Mouse (Mus musculus): ENCODE data around the gene Sfi1. TPM values are rescaled to one million over a fixed set of nuclear protein-coding genes. Genes with fewer than 3 reads are reported as not detected.
A peak's percentile ranks its signal among the peaks of the same experiment; 100 is the strongest.
"Not testable (repeated sequence)": the region's sequence is repeated elsewhere in the genome, so short reads cannot be mapped to it uniquely, and the experiment has no call there.

Sfi1 gene
- total and polyA plus RNA-seq, 2 experiments from 2014 or later, result 9.5 to 16.9 TPM

- not testable (repeated sequence) for H3K4me1 ChIP-seq (ENCODE audit: insufficient read depth, low read length); H3K9me3 ChIP-seq (ENCODE audit: low read length); H3K4me2 ChIP-seq (ENCODE audit: low read depth, low read length); H3K9ac ChIP-seq (replicated peaks; ENCODE audit: low read length); H3K27me3 ChIP-seq (ENCODE audit: insufficient read depth, low read length); H3K36me3 ChIP-seq (ENCODE audit: insufficient read depth, low read length); H3K4me3 ChIP-seq (ENCODE audit: low read length); H3K27ac ChIP-seq; DNase-seq (ENCODE audit: low spot score)
- ATAC-seq, result peak; percentile 30
- 94% methylated on average over 8 of the region's 10 CpGs for WGBS
Observed at GRCm38 (mm10) chr11:3132001-3132400, 61.3 kb downstream of the Sfi1 start.

- H3K27me3 ChIP-seq (ENCODE audit: insufficient read depth, low read length); H3K36me3 ChIP-seq (ENCODE audit: insufficient read depth, low read length); ATAC-seq; H3K4me3 ChIP-seq (ENCODE audit: low read length); H3K27ac ChIP-seq; H3K4me2 ChIP-seq (ENCODE audit: low read depth, low read length); H3K4me1 ChIP-seq (ENCODE audit: insufficient read depth, low read length); H3K9ac ChIP-seq (replicated peaks; ENCODE audit: low read length); DNase-seq (ENCODE audit: low spot score): not testable (repeated sequence)
- H3K9me3 ChIP-seq (ENCODE audit: low read length), result peaks cover 10% of the 10 kb centered on the region
- 91% methylated on average over 8 of the region's 8 CpGs for WGBS
Observed at GRCm38 (mm10) chr11:3129852-3130251, 63.4 kb downstream of the Sfi1 start.

GRCm38 (mm10) chr11:3129276-3129675 lies 64.0 kb downstream of the Sfi1 start:
- H3K4me2 ChIP-seq (ENCODE audit: low read depth, low read length); H3K36me3 ChIP-seq (ENCODE audit: insufficient read depth, low read length); ATAC-seq; H3K4me3 ChIP-seq (ENCODE audit: low read length); H3K27ac ChIP-seq; H3K9ac ChIP-seq (replicated peaks; ENCODE audit: low read length); H3K4me1 ChIP-seq (ENCODE audit: insufficient read depth, low read length); DNase-seq (ENCODE audit: low spot score); H3K27me3 ChIP-seq (ENCODE audit: insufficient read depth, low read length): not testable (repeated sequence)
- H3K9me3 ChIP-seq (ENCODE audit: low read length), result peaks cover 10% of the 10 kb centered on the region
- WGBS, result 96% methylated on average over 2 of the region's 2 CpGs

- H3K4me1 ChIP-seq (ENCODE audit: insufficient read depth, low read length); H3K9ac ChIP-seq (replicated peaks; ENCODE audit: low read length); H3K27me3 ChIP-seq (ENCODE audit: insufficient read depth, low read length); H3K27ac ChIP-seq; H3K4me3 ChIP-seq (ENCODE audit: low read length); H3K4me2 ChIP-seq (ENCODE audit: low read depth, low read length); H3K36me3 ChIP-seq (ENCODE audit: insufficient read depth, low read length): not testable (repeated sequence)
- DNase-seq (ENCODE audit: low spot score) (peak; percentile 39), ATAC-seq (peak; percentile 42)
- H3K9me3 ChIP-seq (ENCODE audit: low read length), result peaks cover 10% of the 10 kb centered on the region
- WGBS, result 97% methylated on average over 5 of the region's 7 CpGs
Observed at GRCm38 (mm10) chr11:3127303-3127795, 65.9 kb downstream of the Sfi1 start.

- not testable (repeated sequence) for H3K4me1 ChIP-seq (ENCODE audit: insufficient read depth, low read length); H3K9me3 ChIP-seq (ENCODE audit: low read length); H3K36me3 ChIP-seq (ENCODE audit: insufficient read depth, low read length); DNase-seq (ENCODE audit: low spot score); H3K4me3 ChIP-seq (ENCODE audit: low read length); H3K9ac ChIP-seq (replicated peaks; ENCODE audit: low read length); H3K27ac ChIP-seq; H3K27me3 ChIP-seq (ENCODE audit: insufficient read depth, low read length); H3K4me2 ChIP-seq (ENCODE audit: low read depth, low read length)
- 78% methylated on average over 6 of the region's 6 CpGs for WGBS
- peak; percentile 15; the same call in 1 of the 2 replicates for ATAC-seq
Observed at GRCm38 (mm10) chr11:3126478-3127302, 66.6 kb downstream of the Sfi1 start.

- H3K27ac ChIP-seq; H3K27me3 ChIP-seq (ENCODE audit: insufficient read depth, low read length); H3K9ac ChIP-seq (replicated peaks; ENCODE audit: low read length); H3K4me1 ChIP-seq (ENCODE audit: insufficient read depth, low read length); DNase-seq (ENCODE audit: low spot score); H3K4me3 ChIP-seq (ENCODE audit: low read length); H3K9me3 ChIP-seq (ENCODE audit: low read length); H3K4me2 ChIP-seq (ENCODE audit: low read depth, low read length); H3K36me3 ChIP-seq (ENCODE audit: insufficient read depth, low read length); ATAC-seq: not testable (repeated sequence)
- WGBS, result 90% methylated on average over 3 of the region's 4 CpGs
Observed at GRCm38 (mm10) chr11:3125922-3126321, 67.3 kb downstream of the Sfi1 start.

- ATAC-seq; H3K4me3 ChIP-seq (ENCODE audit: low read length); DNase-seq (ENCODE audit: low spot score); H3K27ac ChIP-seq; H3K36me3 ChIP-seq (ENCODE audit: insufficient read depth, low read length); H3K9ac ChIP-seq (replicated peaks; ENCODE audit: low read length); H3K4me2 ChIP-seq (ENCODE audit: low read depth, low read length); H3K9me3 ChIP-seq (ENCODE audit: low read length); H3K27me3 ChIP-seq (ENCODE audit: insufficient read depth, low read length); H3K4me1 ChIP-seq (ENCODE audit: insufficient read depth, low read length): not testable (repeated sequence)
- 85% methylated on average over 22 of the region's 22 CpGs for WGBS
- peak; percentile 50 for TF ChIP-seq CTCF (IDR thresholded peaks at IDR 0.05; ENCODE audit: low read depth)
Observed at GRCm38 (mm10) chr11:3124932-3125810, 68.1 kb downstream of the Sfi1 start.
